Mouse (Mus musculus): ENCODE data around the gene Cyp51. TPM values are rescaled to one million over a fixed set of nuclear protein-coding genes. Genes with fewer than 3 reads are reported as not detected.

Gene Cyp51
- total RNA-seq, 1 experiment from 2014 or later: 37.9 TPM

- no peak for ATAC-seq (replicated peaks; ENCODE audit: insufficient number of reproducible peaks, low FRiP score, low TSS enrichment, poor library complexity, severe bottlenecking)
These were observed 65.2 kb downstream of the Cyp51 start for GRCm38 (mm10) chr5:4039351-4039750.

GRCm38 (mm10) chr5:4036686-4037085, 67.9 kb downstream of the Cyp51 start:
- no peak for ATAC-seq (replicated peaks; ENCODE audit: insufficient number of reproducible peaks, low FRiP score, low TSS enrichment, poor library complexity, severe bottlenecking)

DNA sequence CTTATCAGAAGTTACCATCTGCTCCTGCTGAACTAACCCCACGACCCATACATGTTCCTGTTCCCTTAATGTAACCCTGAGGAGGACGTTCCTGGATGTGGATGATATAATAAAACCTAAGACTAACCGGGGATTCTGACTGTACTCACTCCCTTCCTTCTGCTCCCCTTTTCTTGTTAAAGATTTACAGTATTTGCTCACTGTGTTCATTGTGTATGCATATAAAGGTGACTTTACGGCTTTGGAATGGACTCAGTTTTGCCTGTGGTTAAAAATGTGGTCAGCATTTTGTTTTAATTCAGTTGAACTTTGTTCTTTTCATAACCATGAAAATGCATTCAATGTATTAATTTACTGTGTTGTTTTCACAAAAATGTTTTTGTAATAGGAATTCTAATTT, 72.7 kb downstream of the Cyp51 start:
- ATAC-seq (replicated peaks; ENCODE audit: insufficient number of reproducible peaks, low FRiP score, low TSS enrichment, poor library complexity, severe bottlenecking): no peak

Other genes with a start within 250 kb of the Cyp51 start
- gene Mterf1a, start 210.8 kb downstream of the Cyp51 start, total RNA-seq (2017): 10.0 to 29.5 TPM (median 21.4 TPM) in 3 replicates
- 41.5 to 104 TPM (median 62.5 TPM) in 3 replicates for gene Akap9, start 176.7 kb downstream of the Cyp51 start, total RNA-seq (2017)
- gene Mterf1b, start 87.6 kb upstream of the Cyp51 start, total RNA-seq (2017): 6.2 to 15.3 TPM (median 7.7 TPM) in 3 replicates

Measured in monocyte, adult 5-6 weeks (primary cell).